Mouse (Mus musculus) layer of hippocampus, adult 2 months (tissue): ENCODE measurements around the gene Elovl2. TPM values are rescaled to one million over a fixed set of nuclear protein-coding genes. Genes with fewer than 3 reads are reported as not detected.
"Not testable (repeated sequence)": the region's sequence is repeated elsewhere in the genome, so short reads cannot be mapped to it uniquely, and the experiment has no call there.

Source experiments
- DNase-seq, 2 experiments: peaks; one replicate each; pipeline ENCODE4 v3.0.0; 2022; ENCODE audit warnings: low spot score in 2 of 2
- H3K27ac ChIP-seq: fragments of 200-600 bp; 2 replicates; pipeline ENCODE4 v1.8.1; 2022
- H3K4me3 ChIP-seq: fragments of 200-600 bp; 2 replicates; pipeline ENCODE4 v1.8.1; 2022; ENCODE audit warnings: mild to moderate bottlenecking
- CTCF ChIP-seq: fragments of 200-600 bp; conservative IDR thresholded peaks from 2 replicates; pipeline ENCODE4 v1.8.1; 2022; ENCODE audit warnings: antibody characterized with exemption, mild to moderate bottlenecking, moderate library complexity
- long read RNA-seq, 2 experiments: library from polyadenylated mRNA; stranded (forward); transcript quantifications; one replicate each; pipeline ENCODE4 v2.0.0; 2021; ENCODE audit warnings: borderline mapping rate in 2 of 2
- total RNA-seq, 2 experiments: library from RNA; stranded (reverse); gene quantifications; 2 replicates each; pipeline ENCODE4 v1.2.3; 2021

The Elovl2 gene
- 10 to 100 TPM; 16.2 to 16.9 TPM for total RNA-seq
- long read RNA-seq, experiment 1, transcript Elovl2-201 (8 exons, 3,840 nt) = major isoform, 28 of 32 reads
- long read RNA-seq, experiment 1, partial matches to known transcripts = 3 of 32 reads
- long read RNA-seq, experiment 1, other reads (novel, unspliced or antisense) = 1 of 32 reads
- long read RNA-seq, experiment 2, transcript Elovl2-201 (8 exons, 3,840 nt) = major isoform, 24 of 31 reads
- long read RNA-seq, experiment 2, partial matches to known transcripts = 5 of 31 reads
- long read RNA-seq, experiment 2, other reads (novel, unspliced or antisense) = 2 of 31 reads

- peak within 1 kb of the TSS; percentile 69 for H3K27ac ChIP-seq
- peak; percentile 38 to 61 for DNase-seq
These were observed at the start of gene Elovl2 for GRCm38 (mm10) chr13:41220304-41220834. Elovl2 (minus strand) TSS chr13:41220405.

GRCm38 (mm10) chr13:41267827-41268408 lies 47.7 kb upstream of the Elovl2 start:
- no peak for TF ChIP-seq CTCF
- Histone ChIP-seq H3K27ac (no peak overlapping the region), H3K4me3 (no peak overlapping the region)
- peak; percentile 32 to 39 for DNase-seq

More at GRCm38 (mm10) chr13:41220304-41220834, at the start of gene Elovl2:
- peak; percentile 72 for TF ChIP-seq CTCF
- peak within 1 kb of the TSS; percentile 54 for H3K4me3 ChIP-seq

GRCm38 (mm10) chr13:41263304-41264006 lies 43.2 kb upstream of the Elovl2 start:
- TF ChIP-seq CTCF = no peak
- Histone ChIP-seq H3K27ac (no peak overlapping the region), H3K4me3 (no peak overlapping the region)
- no peak for DNase-seq

- not testable (repeated sequence) for DNase-seq, H3K27ac ChIP-seq, H3K4me3 ChIP-seq
These were observed 41.4 kb upstream of the Elovl2 start for GRCm38 (mm10) chr13:41261617-41262016.

- no peak for DNase-seq
- H3K4me3 ChIP-seq = no peak overlapping the region
- TF ChIP-seq CTCF = no peak
- H3K27ac ChIP-seq = no peak overlapping the region
These were observed 37.6 kb upstream of the Elovl2 start for GRCm38 (mm10) chr13:41257851-41258250.

GRCm38 (mm10) chr13:41256962-41257361 lies 36.8 kb upstream of the Elovl2 start:
- Histone ChIP-seq H3K4me3 (no peak overlapping the region), H3K27ac (no peak overlapping the region)
- no peak for DNase-seq
- TF ChIP-seq CTCF = peak; percentile 26; the same call in 1 of the 2 replicates

- no peak overlapping the region for H3K4me3 ChIP-seq
- DNase-seq = no peak
- TF ChIP-seq CTCF = no peak
- no peak overlapping the region for H3K27ac ChIP-seq
These were observed 35.9 kb upstream of the Elovl2 start for GRCm38 (mm10) chr13:41256126-41256525.

GRCm38 (mm10) chr13:41252736-41253135 lies 32.5 kb upstream of the Elovl2 start:
- DNase-seq = no peak
- Histone ChIP-seq H3K27ac (no peak overlapping the region), H3K4me3 (no peak overlapping the region)
- TF ChIP-seq CTCF = no peak

GRCm38 (mm10) chr13:41252141-41252540 lies 31.9 kb upstream of the Elovl2 start:
- H3K27ac ChIP-seq = no peak overlapping the region
- no peak for TF ChIP-seq CTCF
- no peak for DNase-seq
- no peak overlapping the region for H3K4me3 ChIP-seq

- H3K27ac ChIP-seq = no peak overlapping the region
- no peak for TF ChIP-seq CTCF
- peak overlapping the region; percentile 9; the same call in 1 of the 2 replicates for H3K4me3 ChIP-seq
- no peak for DNase-seq
These were observed 31.5 kb upstream of the Elovl2 start for GRCm38 (mm10) chr13:41251667-41252066.

- H3K27ac ChIP-seq, DNase-seq: not testable (repeated sequence)
- H3K4me3 ChIP-seq = peak overlapping the region; percentile 69
These were observed 31.0 kb upstream of the Elovl2 start for GRCm38 (mm10) chr13:41251232-41251631.

GRCm38 (mm10) chr13:41250318-41250981 lies 30.2 kb upstream of the Elovl2 start:
- no peak for TF ChIP-seq CTCF
- H3K4me3 ChIP-seq = peak overlapping the region; percentile 69
- DNase-seq = no peak
- peak overlapping the region; percentile 99 for H3K27ac ChIP-seq
